In genomic region chr11:81966626-81967289, GRCm38 (mm10) we compare ENCODE assay signal across 9 mouse cellular contexts. TPM values are rescaled to one million over a fixed set of nuclear protein-coding genes. Genes with fewer than 3 reads are reported as not detected.
DNase-seq lines count a peak whose midpoint lies in the region; ATAC-seq and TF ChIP-seq lines count a peak whose summit lies in the region.
"Had no signal": no experiment of that assay in that cellular context is flagged by ENCODE, and none has a peak within 500 bp of the region (broad histone marks: within the 10 kb centered on the region; RNA-seq: fewer than 3 reads in every experiment).

No protein-coding gene starts in this region.

- TF ChIP-seq POLR2A in limb, embryonic 14.5 days (IDR thresholded peaks at IDR 0.05; ENCODE audit: borderline replicate concordance, extremely low read depth, insufficient read depth, insufficient read length): no peak

- H3K36me3 ChIP-seq in kidney, embryonic 16.5 days (ENCODE audit: insufficient read depth, low read length): no peaks in the 10 kb centered on the region
- H3K36me3 ChIP-seq in kidney, embryonic 14.5 days (ENCODE audit: control insufficient read depth, insufficient read depth, low read length): no peaks in the 10 kb centered on the region
- H3K36me3 ChIP-seq in forebrain, embryonic 16.5 days (ENCODE audit: control insufficient read depth, insufficient read depth): no peaks in the 10 kb centered on the region
- no peaks in the 10 kb centered on the region for H3K36me3 ChIP-seq in limb, embryonic 14.5 days (ENCODE audit: control insufficient read depth, insufficient read depth, low read length)
- H3K36me3 ChIP-seq: liver, embryonic 13.5 days had no signal

- peak; percentile 39 for DNase-seq in adrenal gland, adult 2 months
- DNase-seq in limb, embryonic 14.5 days (ENCODE audit: low spot score): peak; percentile 71
- peak; percentile 58 for DNase-seq in right cerebral cortex, postnatal 14 days
- DNase-seq in heart, adult 8-10 months (ENCODE audit: low spot score): no peak
- DNase-seq: liver, embryonic 13.5 days had no signal

- 14% methylated on average over 15 of the region's 15 CpGs for WGBS in kidney, embryonic 16.5 days
- WGBS in kidney, embryonic 14.5 days: 9% methylated on average over 15 of the region's 15 CpGs
- 7% methylated on average over 15 of the region's 15 CpGs for WGBS in forebrain, embryonic 16.5 days
- WGBS in limb, embryonic 14.5 days: 12% methylated on average over 15 of the region's 15 CpGs

- no peak overlapping the region for H3K4me2 ChIP-seq in kidney, embryonic 16.5 days (replicated peaks; ENCODE audit: low read depth, low read length)
- no peak overlapping the region for H3K4me2 ChIP-seq in kidney, embryonic 14.5 days (replicated peaks; ENCODE audit: low read depth, low read length)
- peak overlapping the region; percentile 80 for H3K4me2 ChIP-seq in forebrain, embryonic 16.5 days (ENCODE audit: low read length)
- H3K4me2 ChIP-seq in limb, embryonic 14.5 days (replicated peaks; ENCODE audit: low read depth, low read length, severe bottlenecking): no peak overlapping the region
- H3K4me2 ChIP-seq: liver, embryonic 13.5 days had no signal

- ATAC-seq in kidney, embryonic 16.5 days (ENCODE audit: low FRiP score, low TSS enrichment): peak; percentile 46; the same call in 1 of the 2 replicates
- no peak for ATAC-seq in kidney, embryonic 14.5 days (ENCODE audit: low FRiP score, low TSS enrichment)
- ATAC-seq in forebrain, embryonic 16.5 days: peak; percentile 67
- no peak for ATAC-seq in limb, embryonic 14.5 days (ENCODE audit: low FRiP score, low read depth)
- no peak for ATAC-seq in megakaryocyte, adult 5-6 weeks (ENCODE audit: poor library complexity, severe bottlenecking)

- peaks cover 41% of the 10 kb centered on the region for H3K27me3 ChIP-seq in kidney, embryonic 16.5 days (ENCODE audit: insufficient read depth, low read length)
- H3K27me3 ChIP-seq in kidney, embryonic 14.5 days (ENCODE audit: control insufficient read depth, insufficient read depth, low read length): peaks cover 38% of the 10 kb centered on the region
- no peaks in the 10 kb centered on the region; the same call in 1 of the 2 replicates for H3K27me3 ChIP-seq in forebrain, embryonic 16.5 days (replicated peaks; ENCODE audit: control insufficient read depth, insufficient read depth, low read length)
- peaks cover 31% of the 10 kb centered on the region for H3K27me3 ChIP-seq in limb, embryonic 14.5 days (ENCODE audit: control insufficient read depth, insufficient read depth, low read length)

- H3K27ac ChIP-seq in kidney, embryonic 16.5 days (ENCODE audit: low read length): no peak overlapping the region
- H3K27ac ChIP-seq in kidney, embryonic 14.5 days (ENCODE audit: low read depth, low read length): no peak overlapping the region
- no peak overlapping the region for H3K27ac ChIP-seq in forebrain, embryonic 16.5 days (ENCODE audit: low read length)
- H3K27ac ChIP-seq in limb, embryonic 14.5 days (replicated peaks; ENCODE audit: low read depth, low read length): no peak overlapping the region
- H3K27ac ChIP-seq: liver, embryonic 13.5 days had no signal

- H3K4me1 ChIP-seq in kidney, embryonic 16.5 days (ENCODE audit: insufficient read depth, low read length): no peaks in the 10 kb centered on the region
- no peaks in the 10 kb centered on the region for H3K4me1 ChIP-seq in kidney, embryonic 14.5 days (ENCODE audit: control insufficient read depth, insufficient read depth, low read length)
- H3K4me1 ChIP-seq in forebrain, embryonic 16.5 days (replicated peaks; ENCODE audit: control insufficient read depth, insufficient read depth, low read length): peaks cover 34% of the 10 kb centered on the region
- no peaks in the 10 kb centered on the region for H3K4me1 ChIP-seq in limb, embryonic 14.5 days (ENCODE audit: control insufficient read depth, insufficient read depth, low read length)
- H3K4me1 ChIP-seq: liver, embryonic 13.5 days had no signal

- no peak overlapping the region for H3K9ac ChIP-seq in kidney, embryonic 16.5 days (replicated peaks; ENCODE audit: low read length)
- no peak overlapping the region for H3K9ac ChIP-seq in kidney, embryonic 14.5 days (ENCODE audit: low read depth, low read length)
- peak overlapping the region; percentile 49 for H3K9ac ChIP-seq in forebrain, embryonic 16.5 days (replicated peaks; ENCODE audit: low read depth, low read length)
- H3K9ac ChIP-seq in limb, embryonic 14.5 days (ENCODE audit: low read depth, low read length, severe bottlenecking): no peak overlapping the region
- H3K9ac ChIP-seq: liver, embryonic 13.5 days had no signal

- H3K9me3 ChIP-seq in kidney, embryonic 16.5 days (ENCODE audit: low read length): no peaks in the 10 kb centered on the region
- H3K9me3 ChIP-seq in kidney, embryonic 14.5 days (ENCODE audit: control insufficient read depth, low read length): no peaks in the 10 kb centered on the region
- no peaks in the 10 kb centered on the region for H3K9me3 ChIP-seq in forebrain, embryonic 16.5 days (ENCODE audit: control insufficient read depth, low read length)
- H3K9me3 ChIP-seq in limb, embryonic 14.5 days (ENCODE audit: control insufficient read depth, low read length): no peaks in the 10 kb centered on the region
- H3K9me3 ChIP-seq: liver, embryonic 13.5 days had no signal

- no peak overlapping the region for H3K4me3 ChIP-seq in kidney, embryonic 16.5 days (ENCODE audit: low read length)
- H3K4me3 ChIP-seq in kidney, embryonic 14.5 days (ENCODE audit: low read length): no peak overlapping the region
- peak overlapping the region; percentile 22 for H3K4me3 ChIP-seq in forebrain, embryonic 16.5 days (replicated peaks; ENCODE audit: low read length)
- H3K4me3 ChIP-seq in limb, embryonic 14.5 days (replicated peaks; ENCODE audit: low read length): no peak overlapping the region
- H3K4me3 ChIP-seq: liver, embryonic 13.5 days had no signal

RNA-seq across cellular contexts. Expression of gene Asic2, which starts 1.5 kb away (rescaled TPM):
- 2.8 and 3.6 TPM in 2 replicates for polyA plus RNA-seq in kidney, embryonic 16.5 days (2015; fragmentation: Nextera tagmentation; extraction: Ambion mirVana)
- polyA plus RNA-seq in kidney, embryonic 14.5 days (2014; fragmentation: Nextera tagmentation; extraction: Ambion mirVana): 3.4 and 3.8 TPM in 2 replicates
- total RNA-seq in adrenal gland, adult 2 months (2021): 1 to 10 TPM; 2.1 to 2.7 TPM
- 1.9 and 3.3 TPM in 2 replicates for polyA plus RNA-seq in adrenal gland, adult 2 months (2012; rRNA removed)
- 4.9 and 8.7 TPM in 2 replicates for polyA plus RNA-seq in forebrain, embryonic 16.5 days (2015; fragmentation: Nextera tagmentation; extraction: Ambion mirVana)
- polyA plus RNA-seq in limb, embryonic 14.5 days (2012; rRNA removed): 1.3 and 1.5 TPM in 2 replicates
- polyA plus RNA-seq in limb, embryonic 14.5 days (2014; fragmentation: Nextera tagmentation; extraction: Ambion mirVana): 0.62 and 0.72 TPM in 2 replicates
- total RNA-seq in megakaryocyte, adult 5-6 weeks (2015): not detected in 2 replicates
- total RNA-seq in megakaryocyte, adult 5-6 weeks (2017): not detected in 2 replicates
- under 1 TPM in 1 of 4 experiments, not detected in 3; 0.08 TPM for total RNA-seq in heart, adult 8-10 months (2022)
- polyA plus RNA-seq: liver, embryonic 13.5 days had no signal

Comparison
In these comparisons a context has a peak if more than half of its experiments do, and no peak if none do; other contexts are left out.
1. ATAC-seq: peak in kidney, embryonic 16.5 days (single experiment) and forebrain, embryonic 16.5 days (single experiment); none in kidney, embryonic 14.5 days (single experiment), limb, embryonic 14.5 days (single experiment) and megakaryocyte, adult 5-6 weeks (single experiment).